Mouse (Mus musculus): Measurements from ENCODE around the gene Mief2.

DNA sequence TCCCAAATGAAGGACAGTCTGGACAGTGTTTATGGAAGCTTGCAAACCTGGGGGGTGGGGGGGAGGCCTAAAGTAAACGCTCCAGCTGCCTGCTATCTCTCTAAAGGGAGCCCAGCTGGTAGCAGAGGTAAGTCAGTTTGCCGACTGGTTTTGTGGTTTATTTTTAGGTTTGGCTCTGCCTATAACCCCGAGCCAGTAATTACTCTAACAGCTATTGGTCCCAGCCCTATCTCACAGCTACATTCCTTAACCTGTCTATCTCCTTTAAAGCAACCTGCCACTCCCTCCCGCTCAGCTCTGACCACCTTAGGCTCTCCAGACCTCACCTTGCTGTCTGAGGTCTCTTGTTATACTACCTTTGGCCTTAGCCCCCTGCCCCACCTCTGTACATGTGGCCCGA is 8.9 kb upstream of the Mief2 start:
- TF ChIP-seq CTCF (IDR thresholded peaks at IDR 0.05; ENCODE audit: insufficient read depth, low read depth, low read length) (no peak), POLR2A (IDR thresholded peaks at IDR 0.05; ENCODE audit: insufficient read depth, low read depth, low read length) (no peak)

All from olfactory bulb, adult 2 months (tissue).